Mouse (Mus musculus): ENCODE measurements around the gene Rims1. TPM values are rescaled to one million over a fixed set of nuclear protein-coding genes. Genes with fewer than 3 reads are reported as not detected.

The Rims1 gene
- polyA plus RNA-seq, 1 experiment = not detected

DNA sequence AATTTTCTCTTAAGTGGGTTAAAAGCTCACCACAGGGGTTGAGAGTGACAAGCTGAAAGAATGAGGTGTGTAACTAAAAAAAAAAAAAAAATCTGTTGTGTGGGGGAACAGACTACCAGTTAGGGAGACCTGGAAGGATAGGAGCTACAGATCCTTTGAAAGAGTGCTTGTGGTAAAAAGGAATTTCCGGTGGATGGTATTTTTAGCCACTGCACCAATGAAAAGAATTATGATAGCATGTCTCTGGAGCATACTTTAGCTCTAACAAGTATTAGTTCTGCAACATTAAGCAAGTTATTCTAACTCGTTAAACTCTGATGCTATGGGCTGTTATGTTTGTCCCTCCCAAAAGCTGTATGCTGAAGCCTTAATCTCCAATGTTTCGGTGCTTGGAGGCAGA, 192.2 kb downstream of the Rims1 start:
- Histone ChIP-seq H3K36me3 (ENCODE audit: control insufficient read depth, insufficient read depth) (no peaks in the 10 kb centered on the region), H3K79me3 (ENCODE audit: low read depth) (no peaks in the 10 kb centered on the region), H3K79me2 (ENCODE audit: control insufficient read depth, insufficient read depth) (no peaks in the 10 kb centered on the region), H3ac (ENCODE audit: control insufficient read depth, insufficient read length, low read depth) (no peak overlapping the region), H3K27me3 (ENCODE audit: control insufficient read depth, insufficient read depth, insufficient read length) (no peaks in the 10 kb centered on the region), H3K4me3 (ENCODE audit: insufficient read depth, poor library complexity, severe bottlenecking) (no peak overlapping the region)
- TF ChIP-seq MYOD1 (IDR thresholded peaks at IDR 0.05; ENCODE audit: control insufficient read depth, insufficient read length, low read depth) = no peak
- TF ChIP-seq MAX (IDR thresholded peaks at IDR 0.05) = no peak
- TF ChIP-seq USF1 (IDR thresholded peaks at IDR 0.05; ENCODE audit: low read depth) = no peak
- TF ChIP-seq CTCF (IDR thresholded peaks at IDR 0.05; ENCODE audit: control insufficient read depth, insufficient read depth, insufficient read length) = no peak
- TF ChIP-seq CEBPB (IDR thresholded peaks at IDR 0.05; ENCODE audit: low read depth) = no peak
- no peak for TF ChIP-seq MYOG (IDR thresholded peaks at IDR 0.05; ENCODE audit: control insufficient read depth, extremely low read depth, insufficient read length)
- TF ChIP-seq FOSL1 (IDR thresholded peaks at IDR 0.05; ENCODE audit: insufficient read depth, low read length, poor library complexity, severe bottlenecking) = no peak

DNA sequence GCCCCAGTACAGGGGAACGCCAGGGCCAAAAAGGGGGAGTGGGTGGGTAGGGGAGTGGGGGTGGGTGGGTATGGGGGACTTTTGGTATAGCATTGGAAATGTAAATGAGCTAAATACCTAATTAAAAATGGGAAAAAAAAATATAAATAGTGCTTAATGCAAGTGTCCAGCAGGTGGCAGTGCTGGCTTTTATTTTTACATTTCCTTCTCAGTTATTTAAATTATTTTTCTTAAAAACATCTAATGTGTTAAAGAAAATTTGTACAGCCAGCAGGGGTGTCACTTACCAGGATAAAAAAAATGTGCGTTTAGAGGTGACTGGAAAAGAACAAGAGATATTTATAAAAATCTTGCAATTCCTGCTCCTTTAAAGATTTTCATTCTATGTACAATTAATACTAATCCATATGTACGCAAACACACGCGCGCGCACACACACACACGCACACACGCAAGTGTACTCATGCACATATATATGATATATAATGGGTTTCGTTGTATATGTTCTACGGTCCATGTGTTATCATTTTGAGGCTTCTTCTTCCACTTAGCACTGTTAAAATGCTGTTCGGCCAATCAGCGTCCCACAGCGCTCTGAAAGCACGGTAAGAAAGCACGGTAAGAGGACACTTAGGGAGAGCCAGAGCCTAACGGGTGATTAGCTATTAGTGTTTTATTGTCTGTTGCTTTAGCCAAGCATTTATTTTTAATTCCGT, 201.3 kb downstream of the Rims1 start:
- Histone ChIP-seq H3K79me3 (ENCODE audit: low read depth) (no peaks in the 10 kb centered on the region), H3K27me3 (ENCODE audit: control insufficient read depth, insufficient read depth, insufficient read length) (no peaks in the 10 kb centered on the region), H3K79me2 (ENCODE audit: control insufficient read depth, insufficient read depth) (no peaks in the 10 kb centered on the region), H3K36me3 (ENCODE audit: control insufficient read depth, insufficient read depth) (no peaks in the 10 kb centered on the region), H3ac (ENCODE audit: control insufficient read depth, insufficient read length, low read depth) (no peak overlapping the region), H3K4me3 (ENCODE audit: insufficient read depth, poor library complexity, severe bottlenecking) (no peak overlapping the region)
- TF ChIP-seq MYOG (IDR thresholded peaks at IDR 0.05; ENCODE audit: control insufficient read depth, extremely low read depth, insufficient read length) (no peak), USF1 (IDR thresholded peaks at IDR 0.05; ENCODE audit: low read depth) (no peak), FOSL1 (IDR thresholded peaks at IDR 0.05; ENCODE audit: insufficient read depth, low read length, poor library complexity, severe bottlenecking) (no peak), MYOD1 (IDR thresholded peaks at IDR 0.05; ENCODE audit: control insufficient read depth, insufficient read length, low read depth) (no peak)

DNA sequence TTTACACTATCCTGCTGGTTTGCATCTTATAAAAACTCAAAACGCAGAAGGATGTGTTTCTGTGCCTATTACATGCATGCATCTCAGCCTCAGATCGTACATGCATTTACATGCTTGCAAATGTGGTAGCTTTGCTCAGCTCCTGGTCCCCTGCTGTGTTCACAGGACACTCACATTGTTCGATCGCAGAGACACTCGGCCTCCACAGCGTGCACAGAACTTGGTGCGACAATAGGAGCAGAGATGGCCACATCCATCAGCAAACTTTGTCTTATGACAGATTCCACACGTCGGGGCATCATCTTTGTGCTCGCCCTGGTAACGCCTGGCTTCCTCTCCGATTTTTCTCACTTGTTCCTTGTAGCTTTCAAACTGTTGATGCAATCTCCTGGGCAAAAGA, 209.6 kb downstream of the Rims1 start:
- Histone ChIP-seq H3K36me3 (ENCODE audit: control insufficient read depth, insufficient read depth) (no peaks in the 10 kb centered on the region), H3ac (ENCODE audit: control insufficient read depth, insufficient read length, low read depth) (no peak overlapping the region), H3K79me2 (ENCODE audit: control insufficient read depth, insufficient read depth) (no peaks in the 10 kb centered on the region), H3K27me3 (ENCODE audit: control insufficient read depth, insufficient read depth, insufficient read length) (no peaks in the 10 kb centered on the region), H3K4me3 (ENCODE audit: insufficient read depth, poor library complexity, severe bottlenecking) (no peak overlapping the region), H3K79me3 (ENCODE audit: low read depth) (no peaks in the 10 kb centered on the region)
- TF ChIP-seq MAX (IDR thresholded peaks at IDR 0.05) (no peak), MYOD1 (IDR thresholded peaks at IDR 0.05; ENCODE audit: control insufficient read depth, insufficient read length, low read depth) (no peak), USF1 (IDR thresholded peaks at IDR 0.05; ENCODE audit: low read depth) (no peak), CTCF (IDR thresholded peaks at IDR 0.05; ENCODE audit: control insufficient read depth, insufficient read depth, insufficient read length) (no peak), MYOG (IDR thresholded peaks at IDR 0.05; ENCODE audit: control insufficient read depth, extremely low read depth, insufficient read length) (no peak), CEBPB (IDR thresholded peaks at IDR 0.05; ENCODE audit: low read depth) (no peak), FOSL1 (IDR thresholded peaks at IDR 0.05; ENCODE audit: insufficient read depth, low read length, poor library complexity, severe bottlenecking) (no peak)

DNA sequence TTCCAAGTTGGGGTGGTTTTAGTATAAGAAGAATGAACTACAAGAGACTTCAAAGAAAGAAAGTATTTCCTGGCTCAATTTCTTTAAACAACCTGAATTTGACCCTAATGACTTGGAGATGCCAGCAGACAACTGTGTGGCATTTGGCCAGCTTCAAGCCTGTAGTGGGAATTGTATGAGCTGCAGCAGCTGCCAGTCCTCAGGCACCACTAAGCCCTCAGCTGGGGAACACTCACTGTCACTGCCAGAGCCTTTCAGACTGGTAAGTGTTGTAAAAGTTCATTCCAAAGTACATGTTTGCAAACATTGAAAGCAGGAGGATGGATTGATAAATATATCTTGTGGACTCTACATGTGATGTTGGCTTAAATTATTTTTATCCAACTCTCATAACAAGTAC, 211.0 kb downstream of the Rims1 start:
- Histone ChIP-seq H3K79me2 (ENCODE audit: control insufficient read depth, insufficient read depth) (no peaks in the 10 kb centered on the region), H3ac (ENCODE audit: control insufficient read depth, insufficient read length, low read depth) (no peak overlapping the region), H3K27me3 (ENCODE audit: control insufficient read depth, insufficient read depth, insufficient read length) (no peaks in the 10 kb centered on the region), H3K36me3 (ENCODE audit: control insufficient read depth, insufficient read depth) (no peaks in the 10 kb centered on the region), H3K4me3 (ENCODE audit: insufficient read depth, poor library complexity, severe bottlenecking) (no peak overlapping the region), H3K79me3 (ENCODE audit: low read depth) (no peaks in the 10 kb centered on the region)
- TF ChIP-seq CTCF (IDR thresholded peaks at IDR 0.05; ENCODE audit: control insufficient read depth, insufficient read depth, insufficient read length) = no peak

DNA sequence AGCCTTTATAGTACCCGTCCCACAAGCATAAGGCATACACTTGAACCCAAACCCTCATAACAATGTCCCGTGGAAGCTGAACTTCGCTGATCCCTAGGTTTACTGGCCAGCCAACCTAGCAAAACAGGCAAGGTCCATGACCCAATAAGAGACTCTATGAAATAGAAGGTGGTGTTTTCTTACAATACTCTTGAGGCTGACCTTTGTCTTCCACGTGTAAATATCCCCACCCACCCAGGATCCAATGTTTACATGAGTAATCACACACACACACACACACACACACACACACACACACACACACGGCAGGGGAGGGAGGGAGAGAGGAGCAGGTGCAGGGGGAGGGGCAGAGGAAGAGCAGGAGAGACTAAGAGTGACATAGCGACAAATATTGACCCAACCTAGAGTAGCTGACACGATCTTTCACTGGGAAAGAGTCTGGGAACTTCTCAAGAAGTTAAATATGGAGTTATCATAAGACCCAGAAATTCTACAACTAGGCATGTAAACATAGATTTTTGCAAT, 217.9 kb downstream of the Rims1 start:
- no peaks in the 10 kb centered on the region for H3K79me2 ChIP-seq (ENCODE audit: control insufficient read depth, insufficient read depth)
- no peaks in the 10 kb centered on the region for H3K79me3 ChIP-seq (ENCODE audit: low read depth)
- no peaks in the 10 kb centered on the region for H3K36me3 ChIP-seq (ENCODE audit: control insufficient read depth, insufficient read depth)
- no peak for TF ChIP-seq USF1 (IDR thresholded peaks at IDR 0.05; ENCODE audit: low read depth)
- TF ChIP-seq MYOD1 (IDR thresholded peaks at IDR 0.05; ENCODE audit: control insufficient read depth, insufficient read length, low read depth) = no peak
- TF ChIP-seq FOSL1 (IDR thresholded peaks at IDR 0.05; ENCODE audit: insufficient read depth, low read length, poor library complexity, severe bottlenecking) = no peak
- H3ac ChIP-seq (ENCODE audit: control insufficient read depth, insufficient read length, low read depth) = no peak overlapping the region
- no peaks in the 10 kb centered on the region for H3K27me3 ChIP-seq (ENCODE audit: control insufficient read depth, insufficient read depth, insufficient read length)
- no peak overlapping the region for H3K4me3 ChIP-seq (ENCODE audit: insufficient read depth, poor library complexity, severe bottlenecking)

DNA sequence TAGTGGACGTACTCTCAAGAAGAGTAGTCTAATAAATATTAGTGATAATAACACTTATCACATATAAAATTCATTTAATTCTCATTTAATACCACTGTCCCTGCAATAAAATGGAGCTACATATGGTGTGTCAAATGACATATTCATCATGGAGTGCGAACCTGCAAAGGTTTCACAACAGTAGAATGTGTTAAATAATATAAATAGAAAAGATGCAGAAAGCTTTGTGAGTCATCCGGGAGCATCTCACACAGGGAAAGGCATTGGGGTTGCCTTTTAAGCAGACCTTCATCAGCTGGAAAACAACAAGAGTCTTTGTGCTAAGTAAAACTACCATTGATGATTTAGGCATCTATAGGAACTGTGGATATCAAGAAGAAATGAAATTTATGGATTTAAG, 220.2 kb downstream of the Rims1 start:
- TF ChIP-seq MYOD1 (IDR thresholded peaks at IDR 0.05; ENCODE audit: control insufficient read depth, insufficient read length, low read depth) (no peak), USF1 (IDR thresholded peaks at IDR 0.05; ENCODE audit: low read depth) (no peak), FOSL1 (IDR thresholded peaks at IDR 0.05; ENCODE audit: insufficient read depth, low read length, poor library complexity, severe bottlenecking) (no peak), MYOG (IDR thresholded peaks at IDR 0.05; ENCODE audit: control insufficient read depth, extremely low read depth, insufficient read length) (no peak), CTCF (IDR thresholded peaks at IDR 0.05; ENCODE audit: control insufficient read depth, insufficient read depth, insufficient read length) (no peak), CEBPB (IDR thresholded peaks at IDR 0.05; ENCODE audit: low read depth) (no peak), MAX (IDR thresholded peaks at IDR 0.05) (no peak)
- Histone ChIP-seq H3ac (ENCODE audit: control insufficient read depth, insufficient read length, low read depth) (no peak overlapping the region), H3K79me3 (ENCODE audit: low read depth) (no peaks in the 10 kb centered on the region), H3K79me2 (ENCODE audit: control insufficient read depth, insufficient read depth) (no peaks in the 10 kb centered on the region), H3K27me3 (ENCODE audit: control insufficient read depth, insufficient read depth, insufficient read length) (no peaks in the 10 kb centered on the region), H3K4me3 (ENCODE audit: insufficient read depth, poor library complexity, severe bottlenecking) (no peak overlapping the region), H3K36me3 (ENCODE audit: control insufficient read depth, insufficient read depth) (no peaks in the 10 kb centered on the region)

Data from C2C12 (cell line).